Mouse (Mus musculus) forebrain, postnatal 0 days (tissue): ENCODE results near the gene Heatr4. TPM values are rescaled to one million over a fixed set of nuclear protein-coding genes. Genes with fewer than 3 reads are reported as not detected.

Experiments
- ATAC-seq: fragments of 200-750 bp; cut with Nextera tagmentation; 2 replicates; pipeline ENCODE4 v1.8.0; 2017; ENCODE audit warnings: mild to moderate bottlenecking, moderate library complexity
- DNase-seq: peaks from one replicate; pipeline ENCODE4 v3.0.0-alpha.2; 2015
- H3K27ac ChIP-seq: fragments of 300-500 bp; sonication (generic); 2 replicates; pipeline ENCODE4 v1.5.1; 2014; ENCODE audit warnings: low read depth, mild to moderate bottlenecking, antibody characterized with exemption, low read length, moderate library complexity, mixed read lengths
- H3K27me3 ChIP-seq: fragments of 300-500 bp; sonication (generic); 2 replicates; pipeline ENCODE4 v1.6.1; 2014; ENCODE audit warnings: mild to moderate bottlenecking, low read length, mixed read lengths; ENCODE audit not compliant: insufficient read depth
- H3K36me3 ChIP-seq: fragments of 300-500 bp; sonication (generic); 2 replicates; pipeline ENCODE4 v1.6.1; 2014; ENCODE audit warnings: mild to moderate bottlenecking, moderate library complexity; ENCODE audit not compliant: insufficient read depth
- H3K4me1 ChIP-seq: fragments of 300-500 bp; sonication (generic); 2 replicates; pipeline ENCODE4 v1.6.1; 2014; ENCODE audit warnings: antibody characterized with exemption; ENCODE audit not compliant: insufficient read depth
- H3K4me2 ChIP-seq: fragments of 300-500 bp; sonication (generic); 2 replicates; pipeline ENCODE4 v1.6.1; 2014; ENCODE audit warnings: low read depth, mild to moderate bottlenecking, moderate library complexity
- H3K4me3 ChIP-seq: fragments of 300-500 bp; sonication (generic); 2 replicates; pipeline ENCODE4 v1.5.1; 2014; ENCODE audit warnings: low read depth, low read length, mixed read lengths
- H3K9ac ChIP-seq: fragments of 300-500 bp; sonication (generic); 2 replicates; pipeline ENCODE4 v1.6.1; 2014; ENCODE audit warnings: mild to moderate bottlenecking
- H3K9me3 ChIP-seq: fragments of 300-500 bp; sonication (generic); 2 replicates; pipeline ENCODE4 v1.6.1; 2016; ENCODE audit warnings: low read length
- CTCF ChIP-seq: sonication (generic); IDR thresholded peaks from 2 replicates; pipeline ENCODE4 v1.5.1; 2016; ENCODE audit warnings: antibody characterized with exemption, control low read depth, low read depth
- WGBS: fragments of 180-500 bp; shearing (Covaris S2); extraction: QIAGEN DNeasy Blood & Tissue Kit; methylation state at CpG from one replicate; pipeline ENCODE4 v1.1.7; 2014; 5-methylcytosine and 5-hydroxymethylcytosine counted together
- polyA plus RNA-seq: library from polyadenylated mRNA; unstranded; fragments of >200 nt; fragmentation: Nextera tagmentation; extraction: Ambion mirVana; gene quantifications from 2 replicates; pipeline ENCODE4 v1.2.1, GENCODE M21; 2015
- total RNA-seq: library from RNA; depleted of rRNA; stranded (reverse); fragments of >200 nt; gene quantifications from 2 replicates; pipeline ENCODE4 v1.2.3, GENCODE M21; 2014

Gene Heatr4
- total and polyA plus RNA-seq, 2 experiments from 2014 or later = 0.05 TPM

- ATAC-seq = no peak
- peaks cover 6% of the 10 kb centered on the region; the same call in 1 of the 2 replicates for H3K4me1 ChIP-seq
- no peak overlapping the region for H3K27ac ChIP-seq
- no peaks in the 10 kb centered on the region for H3K36me3 ChIP-seq
- peak overlapping the region; percentile 95 for H3K4me3 ChIP-seq
- DNase-seq = no peak
- H3K4me2 ChIP-seq = peak overlapping the region; percentile 94
- TF ChIP-seq CTCF = no peak
- no peaks in the 10 kb centered on the region for H3K27me3 ChIP-seq
- H3K9ac ChIP-seq = no peak overlapping the region
- no peaks in the 10 kb centered on the region for H3K9me3 ChIP-seq
- WGBS = 28% methylated on average over 8 of the region's 8 CpGs
These were observed 61.7 kb downstream of the Heatr4 start for GRCm38 (mm10) chr12:83922724-83923485.

GRCm38 (mm10) chr12:83921535-83922381 lies 62.9 kb downstream of the Heatr4 start, which contains the start of gene Numb:
Gene Numb (minus strand): TSS chr12:83921934.
- Histone ChIP-seq H3K9me3 (no peaks in the 10 kb centered on the region), H3K27me3 (no peaks in the 10 kb centered on the region), H3K4me1 (peaks cover 6% of the 10 kb centered on the region; the same call in 1 of the 2 replicates), H3K36me3 (no peaks in the 10 kb centered on the region), H3K4me3 (peak within 1 kb of the TSS; percentile 95), H3K9ac (peak within 1 kb of the TSS; percentile 62), H3K27ac (peak within 1 kb of the TSS; percentile 37), H3K4me2 (peak within 1 kb of the TSS; percentile 94)
- WGBS = 2% methylated on average over 62 of the region's 63 CpGs
- DNase-seq (peak; percentile 98), ATAC-seq (peak; percentile 99)
- no peak for TF ChIP-seq CTCF

DNA sequence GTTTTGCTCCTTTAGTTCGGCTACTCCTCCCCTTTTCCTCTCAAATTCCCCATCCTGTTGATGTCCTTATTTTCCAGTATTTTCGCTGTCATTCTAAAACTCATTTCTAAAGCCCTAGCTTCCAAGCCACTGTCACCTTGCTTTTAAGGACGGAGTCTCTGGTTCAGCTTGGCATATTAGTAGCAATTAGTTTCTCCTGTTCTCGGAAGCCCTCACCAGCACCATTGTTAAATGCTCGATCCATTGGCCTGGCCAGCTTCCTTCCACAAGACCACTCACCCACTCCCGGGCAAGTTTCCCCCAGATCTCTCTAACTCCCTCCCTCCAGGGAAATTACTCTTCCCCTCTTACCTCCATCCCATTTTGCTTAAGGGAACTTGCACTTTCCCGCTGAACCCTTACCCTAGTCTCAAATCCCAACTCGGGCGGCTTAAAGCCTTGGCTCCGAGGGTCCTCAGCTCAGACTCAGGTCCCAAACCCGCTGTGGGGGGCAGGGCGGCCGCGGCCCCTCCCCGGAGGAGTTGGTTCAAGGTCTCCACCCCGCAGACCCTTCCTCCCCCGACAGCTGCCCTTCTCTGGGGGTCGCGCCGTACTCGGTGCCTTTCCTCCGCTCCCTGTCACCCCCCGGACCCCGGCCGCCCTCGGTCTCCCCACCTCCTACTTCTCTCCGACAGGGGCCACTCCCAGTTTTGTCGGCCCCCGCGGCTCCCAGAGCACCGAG lies 63.8 kb downstream of the Heatr4 start:
- peak overlapping the region; percentile 95 for H3K4me3 ChIP-seq
- WGBS = 1% methylated on average over 31 of the region's 31 CpGs
- no peak for TF ChIP-seq CTCF
- H3K36me3 ChIP-seq = no peaks in the 10 kb centered on the region
- peaks cover 6% of the 10 kb centered on the region; the same call in 1 of the 2 replicates for H3K4me1 ChIP-seq
- ATAC-seq = no peak
- H3K9ac ChIP-seq = peak overlapping the region; percentile 62
- peak overlapping the region; percentile 37 for H3K27ac ChIP-seq
- no peaks in the 10 kb centered on the region for H3K27me3 ChIP-seq
- no peaks in the 10 kb centered on the region for H3K9me3 ChIP-seq
- peak; percentile 7 for DNase-seq
- H3K4me2 ChIP-seq = peak overlapping the region; percentile 94

GRCm38 (mm10) chr12:83916884-83917283 lies 67.8 kb downstream of the Heatr4 start:
- Histone ChIP-seq H3K27me3 (no peaks in the 10 kb centered on the region), H3K4me2 (no peak overlapping the region), H3K9ac (no peak overlapping the region), H3K36me3 (no peaks in the 10 kb centered on the region), H3K27ac (no peak overlapping the region), H3K4me3 (no peak overlapping the region), H3K4me1 (peaks cover 6% of the 10 kb centered on the region; the same call in 1 of the 2 replicates), H3K9me3 (no peaks in the 10 kb centered on the region)
- no peak for TF ChIP-seq CTCF
- WGBS = 80% methylated on average over 9 of the region's 9 CpGs
- DNase-seq (no peak), ATAC-seq (no peak)

GRCm38 (mm10) chr12:83914797-83915196 lies 69.9 kb downstream of the Heatr4 start:
- 92% methylated on average over 1 of the region's 1 CpGs for WGBS
- DNase-seq (no peak), ATAC-seq (no peak)
- Histone ChIP-seq H3K27me3 (no peaks in the 10 kb centered on the region), H3K4me1 (no peaks in the 10 kb centered on the region), H3K9me3 (no peaks in the 10 kb centered on the region), H3K4me2 (no peak overlapping the region), H3K4me3 (no peak overlapping the region), H3K27ac (no peak overlapping the region), H3K36me3 (no peaks in the 10 kb centered on the region), H3K9ac (no peak overlapping the region)
- TF ChIP-seq CTCF = no peak

- TF ChIP-seq CTCF = no peak
- Histone ChIP-seq H3K4me1 (no peaks in the 10 kb centered on the region), H3K9ac (no peak overlapping the region), H3K27ac (no peak overlapping the region), H3K27me3 (no peaks in the 10 kb centered on the region), H3K4me2 (no peak overlapping the region), H3K4me3 (no peak overlapping the region), H3K36me3 (no peaks in the 10 kb centered on the region), H3K9me3 (no peaks in the 10 kb centered on the region)
- DNase-seq = no peak
- ATAC-seq = no peak
- WGBS = 76% methylated on average over 4 of the region's 4 CpGs
These were observed 70.4 kb downstream of the Heatr4 start for GRCm38 (mm10) chr12:83914202-83914740.
